16 mouse cellular contexts compared by ENCODE assay signal in genomic region chr2:45128696-45129095, GRCm38 (mm10).
"Had no signal": no experiment of that assay in that cellular context is flagged by ENCODE, and none has a peak within 500 bp of the region (broad histone marks: within the 10 kb centered on the region; RNA-seq: fewer than 3 reads in every experiment).

No protein-coding gene starts in this region.

- H3K27me3 ChIP-seq: neural tube, embryonic 13.5 days; neural tube, embryonic 15.5 days; stomach, embryonic 15.5 days had no signal

- H3K9ac ChIP-seq: neural tube, embryonic 13.5 days; neural tube, embryonic 15.5 days; stomach, embryonic 15.5 days had no signal

- H3K9me3 ChIP-seq: neural tube, embryonic 13.5 days; neural tube, embryonic 15.5 days; stomach, embryonic 15.5 days had no signal

- H3K36me3 ChIP-seq: neural tube, embryonic 13.5 days; neural tube, embryonic 15.5 days; stomach, embryonic 15.5 days had no signal

- DNase-seq: retina, postnatal 1 day; right cerebral cortex, adult 18-20 months; right cerebral cortex, postnatal 14 days; right cerebral cortex, postnatal 25 days; right cerebral cortex, postnatal 4 days; spleen, adult 18-20 months; thymus, adult 18-20 months; thymus, adult 2 months; thymus, postnatal 14 days; thymus, postnatal 25 days; thymus, postnatal 36 days; thymus, postnatal 4 days had no signal

- H3K4me3 ChIP-seq: neural tube, embryonic 13.5 days; neural tube, embryonic 15.5 days; stomach, embryonic 15.5 days had no signal

- H3K4me1 ChIP-seq: neural tube, embryonic 13.5 days; neural tube, embryonic 15.5 days; stomach, embryonic 15.5 days had no signal

- H3K4me2 ChIP-seq: neural tube, embryonic 13.5 days; neural tube, embryonic 15.5 days; stomach, embryonic 15.5 days had no signal

- H3K27ac ChIP-seq: neural tube, embryonic 13.5 days; neural tube, embryonic 15.5 days; stomach, embryonic 15.5 days; stomach, postnatal 0 days had no signal
